Comparison of ENCODE assay signal across 23 mouse cellular contexts in genomic region chr3:151651524-151651923, GRCm38 (mm10).
DNase-seq lines count a peak whose midpoint lies in the region; ATAC-seq and TF ChIP-seq lines count a peak whose summit lies in the region.
"Had no signal": no experiment of that assay in that cellular context is flagged by ENCODE, and none has a peak within 500 bp of the region (broad histone marks: within the 10 kb centered on the region; RNA-seq: fewer than 3 reads in every experiment).

No protein-coding gene starts in this region.

- no peak overlapping the region for H3K4me2 ChIP-seq in forebrain, postnatal 0 days (ENCODE audit: low read depth)
- H3K4me2 ChIP-seq: embryonic facial prominence, embryonic 15.5 days; heart, embryonic 13.5 days; hindbrain, embryonic 12.5 days; lung, embryonic 15.5 days; midbrain, embryonic 13.5 days had no signal

- no peak overlapping the region for H3K9ac ChIP-seq in forebrain, postnatal 0 days
- H3K9ac ChIP-seq: embryonic facial prominence, embryonic 15.5 days; heart, embryonic 13.5 days; hindbrain, embryonic 12.5 days; liver, embryonic 14.5 days; lung, embryonic 15.5 days; midbrain, embryonic 13.5 days had no signal

- WGBS in forebrain, postnatal 0 days: 75% methylated on average over 7 of the region's 7 CpGs
- 93% methylated on average over 7 of the region's 7 CpGs for WGBS in forebrain, embryonic 10.5 days

- no peaks in the 10 kb centered on the region for H3K9me3 ChIP-seq in forebrain, postnatal 0 days (ENCODE audit: low read length)
- no peaks in the 10 kb centered on the region for H3K9me3 ChIP-seq in forebrain, embryonic 10.5 days
- H3K9me3 ChIP-seq: embryonic facial prominence, embryonic 15.5 days; heart, embryonic 13.5 days; hindbrain, embryonic 12.5 days; lung, embryonic 15.5 days; megakaryocyte, embryonic 14.5 days; midbrain, embryonic 13.5 days had no signal

- no peaks in the 10 kb centered on the region for H3K4me1 ChIP-seq in forebrain, postnatal 0 days (ENCODE audit: insufficient read depth)
- H3K4me1 ChIP-seq in forebrain, embryonic 10.5 days: no peaks in the 10 kb centered on the region
- H3K4me1 ChIP-seq: embryonic facial prominence, embryonic 15.5 days; heart, embryonic 13.5 days; hindbrain, embryonic 12.5 days; lung, embryonic 15.5 days; megakaryocyte, embryonic 14.5 days; midbrain, embryonic 13.5 days had no signal

- H3K27ac ChIP-seq in forebrain, postnatal 0 days (ENCODE audit: low read depth, low read length): no peak overlapping the region
- H3K27ac ChIP-seq in forebrain, embryonic 10.5 days: no peak overlapping the region
- H3K27ac ChIP-seq: embryonic facial prominence, embryonic 15.5 days; heart, embryonic 13.5 days; hindbrain, embryonic 12.5 days; liver, embryonic 14.5 days; lung, embryonic 15.5 days; midbrain, embryonic 13.5 days had no signal

- H3K36me3 ChIP-seq in forebrain, postnatal 0 days (ENCODE audit: insufficient read depth): no peaks in the 10 kb centered on the region
- no peaks in the 10 kb centered on the region for H3K36me3 ChIP-seq in forebrain, embryonic 10.5 days (replicated peaks)
- H3K36me3 ChIP-seq: embryonic facial prominence, embryonic 15.5 days; heart, embryonic 13.5 days; hindbrain, embryonic 12.5 days; lung, embryonic 15.5 days; midbrain, embryonic 13.5 days had no signal

- intact Hi-C loops in left cerebral cortex, postnatal 25 days (cut with DNase I): no loop called here

- ATAC-seq in forebrain, postnatal 0 days: 0 out of 2 replicates have a peak, but pooled peaks have one; percentile 16
- ATAC-seq: forebrain, embryonic 16.5 days; midbrain, embryonic 13.5 days had no signal

- no peaks in the 10 kb centered on the region for H3K27me3 ChIP-seq in forebrain, postnatal 0 days (ENCODE audit: insufficient read depth, low read length)
- H3K27me3 ChIP-seq in forebrain, embryonic 10.5 days (ENCODE audit: poor library complexity, severe bottlenecking): no peaks in the 10 kb centered on the region
- H3K27me3 ChIP-seq: embryonic facial prominence, embryonic 15.5 days; heart, embryonic 13.5 days; hindbrain, embryonic 12.5 days; lung, embryonic 15.5 days; megakaryocyte, embryonic 14.5 days; midbrain, embryonic 13.5 days had no signal

- no peak for TF ChIP-seq CTCF in forebrain, postnatal 0 days (IDR thresholded peaks at IDR 0.05; ENCODE audit: low read depth)

- DNase-seq in forebrain, postnatal 0 days: peak; percentile 27
- DNase-seq in forebrain, embryonic 10.5 days (ENCODE audit: extremely low spot score, low spot score): no peak
- peak; percentile 37 to 81 for DNase-seq in left cerebral cortex, postnatal 25 days (ENCODE audit: low spot score in 2 of 2)
- no peak for DNase-seq in left cerebral cortex, adult 9 months (ENCODE audit: low spot score in 2 of 2)
- DNase-seq in layer of hippocampus, postnatal 14 days (ENCODE audit: low spot score in 2 of 2): peak; percentile 31 to 62
- peak; percentile 23 for DNase-seq in telencephalon, adult 2 months (ENCODE audit: low read depth, low spot score)
- DNase-seq in spleen, adult 12 weeks (ENCODE audit: low spot score): no peak
- no peak for DNase-seq in thymus, adult 18-20 months
- DNase-seq: adrenal gland, postnatal 14 days; cerebellum, adult 8-10 months; gastrocnemius, postnatal 14 days; heart, adult 11 months; kidney, adult 11 months; kidney, postnatal 4 days; lung, postnatal 36 days had no signal

- no peak overlapping the region for H3K4me3 ChIP-seq in forebrain, postnatal 0 days (ENCODE audit: low read depth, low read length)
- no peak overlapping the region for H3K4me3 ChIP-seq in forebrain, embryonic 10.5 days
- H3K4me3 ChIP-seq: embryonic facial prominence, embryonic 15.5 days; heart, embryonic 13.5 days; hindbrain, embryonic 12.5 days; lung, embryonic 15.5 days; megakaryocyte, embryonic 14.5 days; midbrain, embryonic 13.5 days had no signal

Comparison
In these comparisons a context has a peak if more than half of its experiments do, and no peak if none do; other contexts are left out.
1. DNase-seq: peak in forebrain, postnatal 0 days (single experiment), left cerebral cortex, postnatal 25 days (2 of 2), layer of hippocampus, postnatal 14 days (2 of 2) and telencephalon, adult 2 months (single experiment); none in forebrain, embryonic 10.5 days (single experiment), left cerebral cortex, adult 9 months (0 of 2), spleen, adult 12 weeks (single experiment) and thymus, adult 18-20 months (0 of 2).